Mouse (Mus musculus) megakaryocyte, embryonic 14.5 days (primary cell): ENCODE data around the gene Rsg1. TPM values are rescaled to one million over a fixed set of nuclear protein-coding genes. Genes with fewer than 3 reads are reported as not detected.

Source experiments
- H3K27me3 ChIP-seq: replicated peaks from 2 replicates; pipeline ENCODE3; 2012; ENCODE audit warnings: inconsistent platforms
- H3K36me3 ChIP-seq: replicated peaks from 2 replicates; pipeline ENCODE3; 2012; ENCODE audit warnings: low read length, inconsistent platforms, mixed read lengths
- H3K4me1 ChIP-seq: 2 replicates; pipeline ENCODE4 v1.6.1; 2012; ENCODE audit warnings: inconsistent platforms
- H3K4me3 ChIP-seq: replicated peaks from 2 replicates; pipeline ENCODE3; 2012; ENCODE audit warnings: moderate library complexity, mild to moderate bottlenecking, inconsistent platforms
- H3K9me3 ChIP-seq: 2 replicates; pipeline ENCODE4 v1.6.1; 2012; ENCODE audit warnings: inconsistent platforms
- FLI1 ChIP-seq: IDR thresholded peaks from 2 replicates; pipeline ENCODE4 v1.6.1; 2012; ENCODE audit warnings: low read length, inconsistent platforms, mixed read lengths
- GATA1 ChIP-seq: IDR thresholded peaks from 3 replicates; pipeline ENCODE4 v1.6.1; 2012; ENCODE audit warnings: mixed read lengths, low read length, inconsistent platforms, borderline replicate concordance
- polyA plus RNA-seq: library from polyadenylated mRNA; stranded (reverse); fragments of >175 nt; gene quantifications from 2 replicates; pipeline ENCODE4 v1.2.3, GENCODE M21; 2012; ENCODE audit warnings: low replicate concordance; ENCODE audit not compliant: insufficient read depth

Gene Rsg1
- polyA plus RNA-seq, 1 experiment = not detected

- H3K27me3 ChIP-seq = peaks cover 92% of the 10 kb centered on the region
- no peaks in the 10 kb centered on the region for H3K36me3 ChIP-seq
- H3K4me3 ChIP-seq = no peak overlapping the region
- TF ChIP-seq FLI1 (no peak), GATA1 (no peak)
- no peaks in the 10 kb centered on the region for H3K9me3 ChIP-seq
- H3K4me1 ChIP-seq = peaks cover 15% of the 10 kb centered on the region
Observed at GRCm38 (mm10) chr4:141246089-141246997, 32.6 kb downstream of the Rsg1 start.

GRCm38 (mm10) chr4:141246998-141247350 is 33.2 kb downstream of the Rsg1 start:
- H3K4me3 ChIP-seq = no peak overlapping the region
- peaks cover 15% of the 10 kb centered on the region for H3K4me1 ChIP-seq
- H3K36me3 ChIP-seq = no peaks in the 10 kb centered on the region
- H3K9me3 ChIP-seq = no peaks in the 10 kb centered on the region
- no peak for TF ChIP-seq FLI1
- TF ChIP-seq GATA1 = no peak
- peaks cover 90% of the 10 kb centered on the region for H3K27me3 ChIP-seq

- no peaks in the 10 kb centered on the region for H3K36me3 ChIP-seq
- H3K4me1 ChIP-seq = peaks cover 15% of the 10 kb centered on the region
- peaks cover 85% of the 10 kb centered on the region for H3K27me3 ChIP-seq
- peak overlapping the region; percentile 81 for H3K4me3 ChIP-seq
- TF ChIP-seq FLI1 (no peak), GATA1 (no peak)
- H3K9me3 ChIP-seq = no peaks in the 10 kb centered on the region
Observed at GRCm38 (mm10) chr4:141247776-141248613, 34.2 kb downstream of the Rsg1 start.

- TF ChIP-seq GATA1 = no peak
- TF ChIP-seq FLI1 = no peak
- Histone ChIP-seq H3K9me3 (no peaks in the 10 kb centered on the region), H3K36me3 (no peaks in the 10 kb centered on the region), H3K27me3 (peaks cover 83% of the 10 kb centered on the region), H3K4me3 (no peak overlapping the region), H3K4me1 (peaks cover 15% of the 10 kb centered on the region)
Observed at GRCm38 (mm10) chr4:141248614-141248978, 34.8 kb downstream of the Rsg1 start.

GRCm38 (mm10) chr4:141249383-141249782 is 35.6 kb downstream of the Rsg1 start:
- Histone ChIP-seq H3K4me1 (peaks cover 15% of the 10 kb centered on the region), H3K27me3 (peaks cover 83% of the 10 kb centered on the region), H3K36me3 (no peaks in the 10 kb centered on the region), H3K4me3 (no peak overlapping the region), H3K9me3 (no peaks in the 10 kb centered on the region)
- TF ChIP-seq GATA1 = no peak

GRCm38 (mm10) chr4:141251071-141251470 is 37.3 kb downstream of the Rsg1 start:
- no peak overlapping the region for H3K4me3 ChIP-seq
- H3K9me3 ChIP-seq = no peaks in the 10 kb centered on the region
- TF ChIP-seq GATA1 (no peak), FLI1 (no peak)
- peaks cover 77% of the 10 kb centered on the region for H3K27me3 ChIP-seq
- no peaks in the 10 kb centered on the region for H3K36me3 ChIP-seq
- H3K4me1 ChIP-seq = peaks cover 15% of the 10 kb centered on the region

GRCm38 (mm10) chr4:141252641-141253040 is 38.9 kb downstream of the Rsg1 start:
- peaks cover 5% of the 10 kb centered on the region for H3K9me3 ChIP-seq
- peaks cover 70% of the 10 kb centered on the region for H3K27me3 ChIP-seq
- peaks cover 9% of the 10 kb centered on the region for H3K4me1 ChIP-seq
- no peaks in the 10 kb centered on the region for H3K36me3 ChIP-seq
- H3K4me3 ChIP-seq = no peak overlapping the region
- TF ChIP-seq GATA1 (no peak), FLI1 (no peak)

GRCm38 (mm10) chr4:141254234-141254633 is 40.5 kb downstream of the Rsg1 start:
- peaks cover 15% of the 10 kb centered on the region for H3K9me3 ChIP-seq
- no peaks in the 10 kb centered on the region for H3K36me3 ChIP-seq
- H3K27me3 ChIP-seq = peaks cover 64% of the 10 kb centered on the region
- no peaks in the 10 kb centered on the region; the same call in 1 of the 2 replicates for H3K4me1 ChIP-seq
- TF ChIP-seq GATA1 = no peak
- TF ChIP-seq FLI1 = no peak
- H3K4me3 ChIP-seq = no peak overlapping the region

GRCm38 (mm10) chr4:141257440-141257839 is 43.7 kb downstream of the Rsg1 start:
- Histone ChIP-seq H3K9me3 (peaks cover 40% of the 10 kb centered on the region), H3K4me1 (no peaks in the 10 kb centered on the region), H3K36me3 (no peaks in the 10 kb centered on the region), H3K27me3 (peaks cover 55% of the 10 kb centered on the region), H3K4me3 (no peak overlapping the region)
- TF ChIP-seq GATA1 (no peak), FLI1 (no peak)

- peaks cover 45% of the 10 kb centered on the region for H3K9me3 ChIP-seq
- TF ChIP-seq GATA1 (no peak), FLI1 (no peak)
- H3K4me1 ChIP-seq = no peaks in the 10 kb centered on the region
- H3K27me3 ChIP-seq = peaks cover 44% of the 10 kb centered on the region
- no peaks in the 10 kb centered on the region for H3K36me3 ChIP-seq
- H3K4me3 ChIP-seq = no peak overlapping the region
Observed at GRCm38 (mm10) chr4:141259413-141259812, 45.7 kb downstream of the Rsg1 start.
